In the genomic region with DNA sequence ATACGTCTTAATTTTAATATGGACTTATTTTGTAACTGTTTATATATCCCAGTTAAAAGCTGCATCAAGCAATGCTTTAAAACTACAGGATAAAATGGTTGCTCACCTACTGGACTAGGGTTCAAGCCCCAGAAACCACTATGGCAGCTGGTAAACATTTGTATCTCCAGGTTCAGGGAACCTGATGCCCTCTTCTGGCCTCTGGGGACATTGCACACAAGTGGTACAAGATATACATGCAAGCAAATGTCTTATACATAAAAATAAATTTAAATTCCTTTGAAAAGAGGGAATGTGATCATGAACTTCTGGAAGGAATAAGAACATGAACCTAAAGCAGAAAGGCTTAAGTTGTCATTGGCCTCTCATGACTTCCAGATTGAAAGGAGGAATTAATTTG, we compare ENCODE assay signal across 9 mouse cellular contexts.
DNase-seq lines count a peak whose midpoint lies in the region; ATAC-seq lines count a peak whose summit lies in the region.
"Had no signal": no experiment of that assay in that cellular context is flagged by ENCODE, and none has a peak within 500 bp of the region (broad histone marks: within the 10 kb centered on the region; RNA-seq: fewer than 3 reads in every experiment).

No protein-coding gene starts in this region.

- no peak overlapping the region for H3K27ac ChIP-seq in forebrain, embryonic 14.5 days (ENCODE audit: low read depth, low read length)
- no peak overlapping the region for H3K27ac ChIP-seq in forebrain, embryonic 12.5 days
- H3K27ac ChIP-seq: heart, embryonic 15.5 days had no signal

- no peaks in the 10 kb centered on the region for H3K36me3 ChIP-seq in forebrain, embryonic 14.5 days (ENCODE audit: control insufficient read depth, insufficient read depth, low read length)
- no peaks in the 10 kb centered on the region for H3K36me3 ChIP-seq in forebrain, embryonic 12.5 days (replicated peaks)
- H3K36me3 ChIP-seq: heart, embryonic 15.5 days had no signal

- no peak overlapping the region for H3K4me2 ChIP-seq in forebrain, embryonic 14.5 days (ENCODE audit: low read length)
- H3K4me2 ChIP-seq in forebrain, embryonic 12.5 days = no peak overlapping the region
- H3K4me2 ChIP-seq: heart, embryonic 15.5 days had no signal

- DNase-seq in forebrain, embryonic 14.5 days (ENCODE audit: low spot score) = peak; percentile 37
- peak; percentile 2 for DNase-seq in lung, postnatal 36 days
- DNase-seq in lung, postnatal 14 days = no peak
- DNase-seq in c-Kit-positive CD71-negative TER-119-negative erythroid progenitor cells, embryonic 14.5 days (ENCODE audit: low read depth) = peak; percentile 5
- DNase-seq in retina, postnatal 1 day = peak; percentile 38
- DNase-seq in yolk sac, embryonic 10.5 days (ENCODE audit: low spot score) = no peak
- no peak for DNase-seq in heart, postnatal 25 days (ENCODE audit: low spot score)

- intact Hi-C loops in heart, postnatal 25 days (cut with DNase I) = no loop called here

- 69% methylated on average over 1 of the region's 1 CpGs for WGBS in forebrain, embryonic 14.5 days
- 79% methylated on average over 1 of the region's 1 CpGs for WGBS in forebrain, embryonic 12.5 days

- H3K9ac ChIP-seq in forebrain, embryonic 14.5 days (ENCODE audit: low read length) = no peak overlapping the region
- no peak overlapping the region for H3K9ac ChIP-seq in forebrain, embryonic 12.5 days
- H3K9ac ChIP-seq: heart, embryonic 15.5 days had no signal

- H3K4me3 ChIP-seq in forebrain, embryonic 14.5 days (ENCODE audit: low read depth, low read length) = no peak overlapping the region
- H3K4me3 ChIP-seq in forebrain, embryonic 12.5 days (replicated peaks) = no peak overlapping the region
- H3K4me3 ChIP-seq: heart, embryonic 15.5 days had no signal

- no peak for ATAC-seq in forebrain, embryonic 14.5 days
- no peak for ATAC-seq in forebrain, embryonic 12.5 days (ENCODE audit: low FRiP score)

- H3K4me1 ChIP-seq in forebrain, embryonic 14.5 days (ENCODE audit: control insufficient read depth, insufficient read depth, low read length) = no peaks in the 10 kb centered on the region
- H3K4me1 ChIP-seq in forebrain, embryonic 12.5 days = no peaks in the 10 kb centered on the region
- H3K4me1 ChIP-seq: heart, embryonic 15.5 days had no signal

- no peaks in the 10 kb centered on the region for H3K27me3 ChIP-seq in forebrain, embryonic 14.5 days (replicated peaks; ENCODE audit: control insufficient read depth, insufficient read depth, low read length)
- no peaks in the 10 kb centered on the region for H3K27me3 ChIP-seq in forebrain, embryonic 12.5 days
- H3K27me3 ChIP-seq: heart, embryonic 15.5 days had no signal

- no peaks in the 10 kb centered on the region for H3K9me3 ChIP-seq in forebrain, embryonic 14.5 days (replicated peaks; ENCODE audit: control insufficient read depth, low read length)
- no peaks in the 10 kb centered on the region for H3K9me3 ChIP-seq in forebrain, embryonic 12.5 days
- H3K9me3 ChIP-seq: heart, embryonic 15.5 days had no signal

Comparison
In these comparisons a context has a peak if more than half of its experiments do, and no peak if none do; other contexts are left out.
1. DNase-seq: peak in forebrain, embryonic 14.5 days (single experiment), lung, postnatal 36 days (single experiment), c-Kit-positive CD71-negative TER-119-negative erythroid progenitor cells, embryonic 14.5 days (single experiment) and retina, postnatal 1 day (single experiment); none in lung, postnatal 14 days (single experiment), yolk sac, embryonic 10.5 days (single experiment) and heart, postnatal 25 days (single experiment).